In the genomic region with DNA sequence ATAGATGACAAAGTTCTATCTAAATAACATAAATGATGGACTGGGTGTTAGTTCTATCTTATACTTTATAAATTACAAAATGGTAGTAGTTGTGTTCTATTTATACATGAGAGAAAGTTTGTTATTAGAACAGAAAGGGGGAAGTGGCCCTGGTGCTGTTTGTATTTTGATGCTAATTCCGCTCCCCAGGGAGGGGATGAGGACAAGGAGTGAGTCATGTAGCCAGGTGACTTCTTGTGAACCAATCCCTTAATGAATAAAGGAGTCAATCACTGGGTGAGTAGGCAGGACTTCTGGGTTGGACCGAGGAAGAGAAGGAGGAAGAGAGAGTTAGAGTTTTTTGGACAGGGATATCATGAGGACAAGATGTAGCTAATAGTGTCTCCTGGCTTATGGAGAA, we compare ENCODE assay signal across 19 mouse cellular contexts.
"Had no signal": no experiment of that assay in that cellular context is flagged by ENCODE, and none has a peak within 500 bp of the region (broad histone marks: within the 10 kb centered on the region; RNA-seq: fewer than 3 reads in every experiment).

No protein-coding gene starts in this region.

- H3K9me3 ChIP-seq: liver, embryonic 13.5 days; liver, embryonic 15.5 days; lung, embryonic 15.5 days; megakaryocyte, embryonic 14.5 days; midbrain, embryonic 12.5 days; neural tube, embryonic 13.5 days; neural tube, embryonic 15.5 days; stomach, embryonic 15.5 days had no signal

- DNase-seq: liver, embryonic 13.5 days; liver, postnatal 0 days; lung, adult 2 months; lung, postnatal 14 days; lung, postnatal 36 days; midbrain, embryonic 14.5 days; right cerebral cortex, postnatal 14 days; thymus, postnatal 25 days; thymus, postnatal 4 days had no signal

- ATAC-seq: liver, postnatal 0 days; lung, postnatal 0 days had no signal

- H3K4me3 ChIP-seq: liver, embryonic 13.5 days; liver, embryonic 15.5 days; lung, embryonic 15.5 days; megakaryocyte, embryonic 14.5 days; midbrain, embryonic 12.5 days; neural tube, embryonic 13.5 days; neural tube, embryonic 15.5 days; stomach, embryonic 15.5 days had no signal

- H3K4me1 ChIP-seq: lung, embryonic 15.5 days; megakaryocyte, embryonic 14.5 days; midbrain, embryonic 12.5 days; neural tube, embryonic 13.5 days; neural tube, embryonic 15.5 days; stomach, embryonic 15.5 days had no signal

- H3K27ac ChIP-seq: liver, embryonic 13.5 days; liver, embryonic 15.5 days; lung, embryonic 15.5 days; macrophage; midbrain, embryonic 12.5 days; neural tube, embryonic 13.5 days; neural tube, embryonic 15.5 days; stomach, embryonic 15.5 days; stomach, postnatal 0 days had no signal

- H3K4me2 ChIP-seq: liver, embryonic 13.5 days; liver, embryonic 15.5 days; lung, embryonic 15.5 days; midbrain, embryonic 12.5 days; neural tube, embryonic 13.5 days; neural tube, embryonic 15.5 days; stomach, embryonic 15.5 days had no signal

- H3K27me3 ChIP-seq: liver, embryonic 13.5 days; liver, embryonic 15.5 days; lung, embryonic 15.5 days; megakaryocyte, embryonic 14.5 days; midbrain, embryonic 12.5 days; neural tube, embryonic 13.5 days; neural tube, embryonic 15.5 days; stomach, embryonic 15.5 days had no signal

- H3K9ac ChIP-seq: liver, embryonic 13.5 days; liver, embryonic 15.5 days; liver, postnatal 0 days; lung, embryonic 15.5 days; midbrain, embryonic 12.5 days; neural tube, embryonic 13.5 days; neural tube, embryonic 15.5 days; stomach, embryonic 15.5 days had no signal

- H3K36me3 ChIP-seq: liver, embryonic 13.5 days; liver, embryonic 15.5 days; lung, embryonic 15.5 days; midbrain, embryonic 12.5 days; neural tube, embryonic 13.5 days; neural tube, embryonic 15.5 days; stomach, embryonic 15.5 days had no signal
